Mouse (Mus musculus): ENCODE measurements around the gene Gm28998. TPM values are rescaled to one million over a fixed set of nuclear protein-coding genes. Genes with fewer than 3 reads are reported as not detected.
"Not testable (repeated sequence)": the region's sequence is repeated elsewhere in the genome, so short reads cannot be mapped to it uniquely, and the experiment has no call there.

Gene Gm28998
- polyA plus RNA-seq (2015; fragmentation: Nextera tagmentation; extraction: Ambion mirVana) = not detected in 2 replicates

DNA sequence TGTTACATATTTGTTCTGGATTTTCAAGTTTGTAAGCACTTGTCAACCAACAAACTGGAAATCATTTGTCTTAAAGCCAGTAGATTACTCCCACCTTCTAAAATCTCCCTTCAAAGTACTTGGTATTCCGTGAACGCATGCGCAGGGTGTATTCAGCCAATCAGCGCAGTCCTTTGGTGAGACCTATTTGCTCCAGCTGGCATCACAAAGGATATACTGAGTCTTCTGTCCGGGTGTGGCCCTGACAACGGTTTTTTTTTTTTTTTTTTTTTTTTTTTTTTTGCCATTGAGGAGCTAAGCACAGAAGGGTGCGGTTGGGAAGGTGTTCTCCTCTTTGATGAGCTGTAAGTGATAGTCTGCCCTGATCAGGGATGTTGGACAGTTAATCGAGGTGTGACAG, at the start of gene Gm28998:
Gm28998 (plus strand) TSS at position 301 of the 400 bp plus-strand sequence.
- no CpG with 5 or more reads among the region's 8 CpGs for WGBS (ENCODE audit: insufficient replicate concordance)
- not testable (repeated sequence) for ATAC-seq (ENCODE audit: insufficient read depth); H3K36me3 ChIP-seq (replicated peaks); H3K27ac ChIP-seq (replicated peaks); H3K4me3 ChIP-seq (replicated peaks); H3K4me2 ChIP-seq; H3K9me3 ChIP-seq (replicated peaks); H3K27me3 ChIP-seq; H3K9ac ChIP-seq; H3K4me1 ChIP-seq (replicated peaks)

Other genes starting within 250 kb of the Gm28998 start
- gene Gm21244, start 84.5 kb upstream of the Gm28998 start, polyA plus RNA-seq (2015; fragmentation: Nextera tagmentation; extraction: Ambion mirVana) = not detected in 2 replicates
- gene Gm21788, start 151.2 kb downstream of the Gm28998 start, polyA plus RNA-seq (2015; fragmentation: Nextera tagmentation; extraction: Ambion mirVana) = not detected in 2 replicates

Data from liver, embryonic 15.5 days (tissue).